Mouse (Mus musculus) testis, postnatal 10 days (tissue): ENCODE measurements around the gene Tmem199.
A peak's percentile ranks its signal among the peaks of the same experiment; 100 is the strongest.

Experiments used
- DNase-seq: peaks from one replicate; pipeline ENCODE4 v3.0.0; 2021; ENCODE audit warnings: low spot score

Tmem199 gene

DNA sequence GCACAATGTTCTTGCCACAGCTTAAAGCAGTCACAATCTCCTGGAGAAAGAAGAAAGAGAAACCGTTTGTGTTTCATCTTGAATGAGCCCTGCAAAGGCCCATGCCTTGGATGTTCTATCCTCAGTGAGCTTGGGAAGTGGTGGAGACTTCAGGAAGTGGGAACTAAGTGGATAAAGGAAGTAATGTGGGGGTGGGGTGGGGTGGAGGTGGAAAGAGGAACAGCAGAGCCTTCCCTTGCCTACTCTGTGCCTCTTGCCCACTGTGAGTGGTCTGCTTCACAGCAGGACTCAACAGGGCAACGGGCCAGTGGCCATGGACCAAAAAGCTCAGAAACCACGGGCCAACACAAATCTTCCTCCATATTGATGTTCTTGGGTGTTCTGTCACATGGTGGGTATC lies 36.7 kb downstream of the Tmem199 start:
- no peak for DNase-seq

DNA sequence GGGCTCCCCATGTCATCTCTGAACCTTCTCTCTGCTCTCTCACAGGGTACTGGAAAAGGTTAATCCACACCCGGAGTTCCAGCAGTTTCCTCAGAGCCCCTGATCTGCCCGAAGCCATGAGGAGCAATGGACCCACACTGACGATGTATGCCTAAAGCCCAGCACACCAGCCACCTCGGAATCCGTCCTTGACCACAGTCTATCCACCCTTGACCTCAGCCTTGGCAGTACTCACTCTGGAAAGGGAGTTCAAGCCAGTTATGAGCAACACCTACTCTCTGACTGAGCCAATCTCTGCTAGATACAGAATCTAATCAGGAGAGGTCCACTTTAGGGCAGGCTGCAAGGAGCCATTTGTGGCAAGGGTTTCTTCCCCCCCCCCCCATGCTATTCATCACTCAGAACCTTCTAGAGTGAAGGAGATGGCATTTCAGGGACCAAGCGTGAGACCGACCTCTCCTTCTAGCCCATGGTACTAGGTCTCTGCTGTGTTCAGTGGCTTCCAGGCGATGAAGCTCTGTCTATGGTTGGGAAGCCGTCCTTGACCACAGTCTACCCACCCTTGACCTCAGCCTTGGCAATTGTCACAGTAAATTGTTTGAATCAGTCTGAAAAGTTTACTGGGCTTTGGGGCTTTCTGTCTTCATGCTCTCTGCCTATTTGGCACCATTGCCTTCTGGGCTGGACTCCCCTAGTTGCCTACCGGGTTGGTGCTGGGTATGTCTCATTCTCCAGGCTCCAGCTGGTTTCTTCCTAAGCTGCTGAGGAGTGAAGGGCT lies 40.5 kb downstream of the Tmem199 start:
- no peak for DNase-seq

DNA sequence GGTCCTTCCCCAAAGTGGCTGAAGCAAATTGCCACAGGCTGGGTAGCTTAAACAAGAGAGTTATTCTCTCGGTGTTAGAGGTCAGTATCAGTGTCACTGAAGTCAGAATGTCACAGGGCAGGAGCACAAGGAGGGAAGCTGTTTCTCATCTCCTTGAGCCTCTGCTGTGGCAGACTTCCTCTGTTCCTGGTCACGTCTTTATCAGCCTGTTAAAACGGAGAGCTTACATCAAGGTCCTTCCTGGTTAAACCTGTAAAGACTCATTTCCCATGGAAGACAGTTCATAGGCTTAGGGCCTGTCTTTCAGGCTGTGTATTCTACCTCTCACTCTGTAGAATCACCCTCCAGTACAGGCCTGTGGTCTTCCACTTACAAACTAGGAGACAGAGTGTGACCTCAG lies 44.0 kb downstream of the Tmem199 start:
- DNase-seq, result no peak

DNA sequence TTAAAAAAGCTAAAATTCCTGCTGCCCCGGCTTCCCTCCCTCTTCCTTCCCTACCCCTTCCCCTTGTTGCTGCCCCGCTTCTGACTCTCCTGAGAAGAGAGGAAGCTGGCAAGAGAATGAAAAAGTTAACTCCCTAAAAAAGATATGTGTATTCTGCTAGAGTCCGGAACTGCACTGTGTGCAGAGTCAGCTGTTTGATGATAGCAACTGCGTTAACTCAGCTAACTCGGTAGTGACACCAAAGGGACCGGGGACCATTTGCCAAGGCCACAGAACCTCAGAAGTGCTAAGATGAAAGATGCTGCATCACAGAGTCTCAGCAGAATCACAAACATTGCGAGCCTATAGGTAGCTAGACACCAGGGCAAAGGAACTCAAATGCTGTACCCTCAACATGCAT lies 44.5 kb downstream of the Tmem199 start:
- DNase-seq, result no peak

DNA sequence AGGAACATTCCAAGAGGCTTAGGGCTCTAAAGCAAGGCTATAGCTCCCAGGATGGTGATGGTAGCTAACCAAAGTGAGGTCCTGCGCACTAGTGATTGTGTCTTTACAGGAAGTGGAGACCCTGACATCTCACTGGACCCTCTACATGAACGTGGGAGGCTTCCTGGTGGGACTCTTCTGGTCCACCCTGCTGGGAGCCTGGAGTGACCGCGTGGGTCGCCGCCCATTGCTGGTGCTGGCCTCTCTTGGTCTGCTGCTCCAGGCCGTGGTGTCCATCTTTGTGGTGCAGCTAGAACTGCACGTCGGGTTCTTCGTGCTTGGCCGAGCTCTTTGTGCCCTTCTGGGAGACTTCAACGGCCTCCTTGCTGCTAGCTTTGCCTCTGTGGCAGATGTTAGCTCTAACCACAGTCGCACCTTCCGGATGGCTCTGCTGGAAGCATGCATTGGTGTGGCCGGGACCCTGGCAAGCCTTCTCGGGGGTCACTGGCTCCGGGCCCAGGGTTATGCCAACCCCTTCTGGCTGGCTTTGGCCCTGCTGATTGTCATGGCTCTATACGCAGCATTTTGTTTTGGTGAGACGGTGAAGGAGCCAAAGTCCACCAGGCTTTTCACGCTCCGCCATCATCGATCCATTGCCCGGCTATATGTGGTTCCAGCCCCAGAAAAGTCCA lies 45.6 kb downstream of the Tmem199 start:
- peak; percentile 62 for DNase-seq

DNA sequence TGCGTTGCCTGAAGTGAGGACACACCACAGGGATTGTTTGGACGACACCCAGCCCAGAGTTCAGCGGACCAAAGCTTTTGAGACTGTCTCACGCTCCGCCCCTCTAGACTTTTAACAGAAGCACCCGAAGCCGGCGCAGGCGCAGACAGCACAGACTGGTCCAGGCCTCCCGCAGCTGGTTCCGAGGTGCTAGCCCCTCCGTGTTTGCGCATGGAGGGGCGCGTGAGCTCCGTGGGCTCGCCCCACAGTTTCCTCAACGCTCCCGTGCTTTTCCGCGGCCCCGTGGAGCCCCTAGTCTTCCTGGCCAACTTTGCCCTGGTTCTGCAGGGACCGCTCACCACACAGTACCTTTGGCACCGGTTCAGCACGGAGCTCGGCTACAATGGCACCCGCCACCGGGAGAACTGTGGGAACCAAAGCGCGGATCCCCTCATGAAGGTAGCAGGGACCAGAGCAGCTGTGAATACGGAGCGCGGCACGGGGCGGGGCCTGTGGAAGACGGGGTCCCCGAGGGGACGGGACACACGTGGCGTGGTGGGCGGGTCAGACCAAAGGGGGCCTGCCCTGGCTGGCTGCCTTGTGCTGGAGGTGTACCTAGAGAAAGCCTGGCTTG lies 46.3 kb downstream of the Tmem199 start, which contains the start of gene Slc46a1:
Gene Slc46a1 (plus strand): TSS at position 130 of the 613 bp plus-strand sequence.
- DNase-seq, result peak; percentile 96

DNA sequence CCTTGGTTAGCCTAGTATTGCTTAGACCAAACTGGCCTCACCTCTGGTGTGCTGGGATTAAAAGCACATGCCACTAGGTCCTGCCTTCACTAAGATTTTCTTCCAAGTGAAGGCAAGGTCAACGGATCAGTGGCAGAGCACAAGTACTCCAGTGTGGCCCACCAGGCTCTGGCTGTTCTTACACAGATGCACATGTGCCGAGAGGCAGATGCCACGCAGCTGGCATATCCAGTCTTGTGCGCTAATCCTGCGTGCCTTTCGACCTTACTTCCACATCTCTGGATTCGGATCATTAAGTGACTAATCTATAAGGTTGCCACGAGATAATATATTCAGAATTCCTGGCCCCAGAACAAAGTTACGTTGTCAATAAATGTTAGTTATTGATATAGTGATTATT lies 46.9 kb downstream of the Tmem199 start:
- DNase-seq, result no peak

DNA sequence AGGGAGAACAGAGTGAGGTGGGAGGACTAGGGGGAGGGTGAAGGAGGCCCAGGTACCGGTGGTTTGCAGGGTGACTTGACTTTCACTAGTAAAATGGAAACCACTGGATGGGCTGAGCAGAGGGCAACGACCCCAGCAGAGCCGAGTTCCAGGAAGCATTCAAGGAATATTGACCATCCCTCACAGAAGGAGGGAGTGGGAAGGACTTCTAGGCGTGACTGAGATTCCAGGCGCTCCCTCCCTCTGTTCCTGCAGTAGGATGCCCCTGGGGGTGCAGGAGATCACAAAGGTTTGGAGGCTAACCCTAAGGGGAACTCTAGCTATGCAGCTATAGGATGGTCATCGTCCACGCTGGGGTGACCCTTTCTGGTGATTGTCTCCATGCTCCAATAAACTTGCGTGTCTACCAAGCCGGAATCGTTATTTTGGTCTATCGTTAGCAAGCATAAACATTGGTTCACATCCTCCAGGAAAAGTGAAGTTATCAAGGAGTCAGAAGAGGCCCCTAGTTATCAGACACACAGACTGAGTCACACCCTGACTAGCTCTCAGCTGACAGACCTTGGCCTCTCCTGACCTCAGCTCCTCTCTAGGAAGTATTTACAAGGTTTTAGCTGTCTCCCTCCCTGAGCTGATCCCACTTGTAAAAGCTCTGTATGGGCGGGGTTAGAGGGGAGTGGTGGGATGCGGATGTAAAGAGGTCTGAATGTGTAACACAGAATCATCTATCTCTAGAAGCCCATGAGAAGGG lies 48.5 kb downstream of the Tmem199 start:
- no peak for DNase-seq

DNA sequence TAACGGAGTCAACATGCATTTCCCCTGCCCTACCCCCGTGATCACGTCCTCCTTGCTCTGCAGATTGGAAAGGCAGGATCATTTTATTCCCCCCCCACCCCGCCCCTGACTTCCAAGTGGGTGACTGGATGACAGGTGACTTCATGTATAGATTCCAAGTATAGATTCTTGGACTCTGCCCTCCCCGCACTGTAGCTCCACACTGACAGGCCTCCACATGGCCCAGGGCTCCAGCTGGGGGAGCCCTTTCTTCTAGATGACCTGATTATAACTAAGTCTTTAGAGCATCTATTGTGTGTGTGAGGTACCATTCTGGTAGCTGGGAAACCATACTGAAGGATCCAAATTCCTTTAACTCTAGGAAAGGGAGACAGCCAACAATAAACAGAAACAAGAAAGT lies 49.3 kb downstream of the Tmem199 start:
- no peak for DNase-seq

DNA sequence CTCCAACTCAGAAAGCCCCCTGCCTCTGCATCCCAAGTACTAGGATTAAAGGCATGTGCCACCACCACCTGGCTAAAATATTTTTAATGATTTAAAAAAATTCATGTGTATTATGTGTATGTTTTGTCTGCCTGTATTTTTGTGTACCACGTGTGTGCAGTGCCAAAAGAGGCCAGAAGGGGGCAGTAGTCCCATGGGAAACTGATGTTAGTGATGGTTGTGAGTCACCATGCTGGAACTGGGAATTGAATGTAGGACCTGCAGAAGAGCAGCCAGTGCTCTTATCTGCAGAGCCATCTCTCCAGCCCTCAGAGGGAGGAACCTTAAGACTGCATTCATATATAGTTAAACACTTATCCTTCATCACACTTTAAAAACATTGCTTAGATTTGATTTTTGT lies 50.1 kb downstream of the Tmem199 start:
- DNase-seq, result no peak

DNA sequence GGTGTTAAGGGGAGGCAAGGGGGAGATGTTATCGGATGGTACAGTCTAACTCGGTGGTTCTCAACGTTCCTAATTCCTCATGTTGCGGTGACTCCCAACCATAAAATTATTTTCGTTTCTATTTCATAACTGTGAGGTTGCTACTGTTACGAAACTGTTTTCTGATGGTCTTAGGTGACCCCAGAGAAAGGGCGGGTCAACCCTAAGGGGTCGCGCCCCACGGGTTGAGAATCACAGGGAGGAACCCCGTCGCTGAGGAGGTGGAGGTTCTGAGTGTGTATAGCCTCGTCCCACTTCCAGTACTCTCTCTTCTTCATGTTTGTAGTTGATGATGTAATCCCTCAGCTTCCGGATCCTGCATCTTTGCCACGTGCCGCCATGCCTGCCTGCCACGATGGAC lies 53.2 kb downstream of the Tmem199 start:
- no peak for DNase-seq
